Mouse (Mus musculus): ENCODE data around the gene Gm28308. TPM values are rescaled to one million over a fixed set of nuclear protein-coding genes. Genes with fewer than 3 reads are reported as not detected.

Gene Gm28308
- polyA plus RNA-seq, 1 experiment from 2014 or later, result not detected

DNA sequence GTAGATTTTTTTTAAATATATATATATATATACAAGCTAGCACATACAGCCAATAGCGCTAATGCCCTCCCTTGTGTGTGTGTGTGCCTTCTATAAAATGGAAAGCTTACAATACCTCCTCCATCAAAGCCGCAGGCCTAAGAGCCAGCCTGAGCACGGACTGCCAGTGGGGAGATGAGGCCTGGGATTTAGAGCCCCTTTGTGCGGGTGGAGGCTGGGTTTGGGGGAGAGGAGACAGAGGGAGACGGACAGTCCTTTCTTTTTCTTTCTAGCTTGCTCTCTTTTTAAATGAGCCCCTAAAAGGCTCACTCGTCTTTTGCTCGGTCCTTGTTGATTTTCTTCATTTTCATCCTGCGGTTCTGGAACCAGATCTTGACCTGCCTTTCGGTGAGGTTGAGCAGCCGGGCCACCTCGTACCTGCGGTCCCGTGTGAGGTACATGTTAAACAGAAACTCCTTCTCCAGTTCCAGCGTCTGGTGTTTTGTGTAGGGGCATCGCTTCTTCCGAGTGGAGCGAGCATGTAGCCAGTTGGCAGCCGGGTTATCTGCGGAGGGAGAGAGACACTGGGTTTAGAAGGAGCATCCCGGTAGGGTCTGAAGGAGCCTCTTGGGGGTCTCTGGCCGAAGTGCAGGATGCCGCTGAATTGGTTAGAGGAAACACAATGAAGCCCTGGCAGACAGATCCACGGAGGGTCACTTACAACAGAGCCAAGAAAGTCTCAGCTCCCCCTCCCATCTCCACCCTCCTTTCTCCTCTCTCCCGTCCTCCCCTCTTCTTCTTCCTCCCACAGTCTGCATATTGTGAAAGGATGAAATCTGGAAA is 11.0 kb upstream of the Gm28308 start:
- peak overlapping the region; percentile 96 for H3K4me2 ChIP-seq (ENCODE audit: low read length)
- H3K9me3 ChIP-seq (ENCODE audit: control insufficient read depth, low read length), result no peaks in the 10 kb centered on the region
- peak overlapping the region; percentile 57 for H3K9ac ChIP-seq (ENCODE audit: low read length)
- H3K27ac ChIP-seq (ENCODE audit: low read depth), result peak overlapping the region; percentile 40; the same call in 1 of the 2 replicates
- H3K4me3 ChIP-seq (ENCODE audit: low read depth, low read length), result peak overlapping the region; percentile 59
- H3K36me3 ChIP-seq (ENCODE audit: control insufficient read depth, insufficient read depth, low read length), result no peaks in the 10 kb centered on the region
- ATAC-seq (replicated peaks; ENCODE audit: low FRiP score, low TSS enrichment, low read depth), result no peak
- peak; percentile 74 for DNase-seq (ENCODE audit: low spot score)
- WGBS, result 13% methylated on average over 23 of the region's 24 CpGs
- H3K27me3 ChIP-seq (replicated peaks; ENCODE audit: control insufficient read depth, insufficient read depth, low read length), result peaks cover 98% of the 10 kb centered on the region
- peaks cover 8% of the 10 kb centered on the region; the same call in 1 of the 2 replicates for H3K4me1 ChIP-seq (replicated peaks; ENCODE audit: control insufficient read depth, insufficient read depth, low read length)

DNA sequence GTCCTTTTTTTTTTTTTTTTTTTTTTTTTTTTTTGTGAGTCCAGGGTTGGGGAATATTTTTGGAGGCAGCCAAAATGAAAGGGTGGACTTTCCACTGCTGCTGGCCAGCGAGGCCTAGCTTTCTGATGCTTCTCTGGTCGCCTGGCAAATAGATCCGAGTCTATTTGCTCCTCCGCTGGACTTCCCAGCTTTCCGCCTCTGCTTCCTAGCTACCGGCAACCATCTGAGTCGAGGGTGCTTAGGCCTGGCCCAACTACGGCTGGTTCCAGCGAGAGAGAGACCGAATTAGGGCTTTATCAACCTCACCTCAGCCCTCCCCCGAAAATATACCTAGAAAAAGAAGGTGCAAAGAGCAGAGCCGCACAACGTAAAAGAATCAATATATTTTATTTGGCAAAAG is 9.6 kb upstream of the Gm28308 start:
- no peak for DNase-seq (ENCODE audit: low spot score)
- peak overlapping the region; percentile 59 for H3K4me3 ChIP-seq (ENCODE audit: low read depth, low read length)
- no peaks in the 10 kb centered on the region for H3K9me3 ChIP-seq (ENCODE audit: control insufficient read depth, low read length)
- no peak for ATAC-seq (replicated peaks; ENCODE audit: low FRiP score, low TSS enrichment, low read depth)
- peaks cover 10% of the 10 kb centered on the region; the same call in 1 of the 2 replicates for H3K4me1 ChIP-seq (replicated peaks; ENCODE audit: control insufficient read depth, insufficient read depth, low read length)
- peak overlapping the region; percentile 96 for H3K4me2 ChIP-seq (ENCODE audit: low read length)
- H3K27me3 ChIP-seq (replicated peaks; ENCODE audit: control insufficient read depth, insufficient read depth, low read length), result peaks cover 98% of the 10 kb centered on the region
- H3K27ac ChIP-seq (ENCODE audit: low read depth), result peak overlapping the region; percentile 84; the same call in 1 of the 2 replicates
- H3K36me3 ChIP-seq (ENCODE audit: control insufficient read depth, insufficient read depth, low read length), result no peaks in the 10 kb centered on the region
- 32% methylated on average over 13 of the region's 13 CpGs for WGBS
- peak overlapping the region; percentile 57; the same call in 1 of the 2 replicates for H3K9ac ChIP-seq (ENCODE audit: low read length)

- Histone ChIP-seq H3K27me3 (replicated peaks; ENCODE audit: control insufficient read depth, insufficient read depth, low read length) (peaks cover 96% of the 10 kb centered on the region), H3K9me3 (ENCODE audit: control insufficient read depth, low read length) (no peaks in the 10 kb centered on the region), H3K27ac (ENCODE audit: low read depth) (peak overlapping the region; percentile 84), H3K9ac (ENCODE audit: low read length) (peak overlapping the region; percentile 36; the same call in 1 of the 2 replicates), H3K36me3 (ENCODE audit: control insufficient read depth, insufficient read depth, low read length) (no peaks in the 10 kb centered on the region), H3K4me1 (replicated peaks; ENCODE audit: control insufficient read depth, insufficient read depth, low read length) (peaks cover 15% of the 10 kb centered on the region; the same call in 1 of the 2 replicates), H3K4me3 (ENCODE audit: low read depth, low read length) (peak overlapping the region; percentile 59), H3K4me2 (ENCODE audit: low read length) (peak overlapping the region; percentile 96)
- 11% methylated on average over 21 of the region's 21 CpGs for WGBS
- ATAC-seq (replicated peaks; ENCODE audit: low FRiP score, low TSS enrichment, low read depth) (0 out of 2 replicates have a peak, but pooled peaks have one; percentile 10), DNase-seq (ENCODE audit: low spot score) (no peak)
Observed at GRCm38 (mm10) chr6:52221993-52222685, 9.0 kb upstream of the Gm28308 start.

DNA sequence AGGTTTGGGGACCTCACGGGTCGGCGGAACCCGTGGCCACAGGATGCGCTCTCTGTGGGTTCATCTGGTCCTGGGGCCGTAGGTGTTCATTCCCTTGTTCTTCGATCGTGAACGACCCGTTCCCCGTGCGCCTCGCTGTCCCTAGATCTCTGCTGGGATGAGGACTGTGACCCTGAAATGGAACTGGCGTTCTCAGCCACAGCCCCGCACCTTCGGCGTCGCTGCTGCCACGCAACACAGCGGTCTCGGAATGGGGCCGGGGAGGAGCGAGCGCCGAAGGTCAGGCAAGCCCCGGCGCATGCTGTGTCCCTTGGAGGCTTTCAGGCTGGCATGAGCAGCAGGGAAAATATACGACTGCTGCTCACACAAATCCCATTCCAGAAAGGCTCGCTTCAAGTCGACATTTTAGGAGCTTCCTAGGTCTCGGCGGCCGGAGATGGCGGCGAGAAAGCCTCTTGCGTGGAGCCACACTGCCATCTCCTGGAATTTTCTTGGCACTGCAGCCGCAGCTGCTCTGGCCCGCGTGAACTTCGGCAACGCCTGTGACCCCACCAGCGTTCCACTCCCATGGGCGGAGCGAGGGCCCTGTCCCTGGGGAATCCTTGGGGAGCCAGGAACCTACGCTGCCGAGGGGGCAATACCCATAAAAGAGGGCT is 8.3 kb upstream of the Gm28308 start, which contains the start of gene Hoxa7:
Hoxa7 (minus strand) TSS at position 518 of the 656 bp plus-strand sequence.
- peak within 1 kb of the TSS; percentile 84 for H3K27ac ChIP-seq (ENCODE audit: low read depth)
- WGBS, result 2% methylated on average over 46 of the region's 46 CpGs
- DNase-seq (ENCODE audit: low spot score), result peak; percentile 98
- H3K36me3 ChIP-seq (ENCODE audit: control insufficient read depth, insufficient read depth, low read length), result no peaks in the 10 kb centered on the region
- peaks cover 15% of the 10 kb centered on the region; the same call in 1 of the 2 replicates for H3K4me1 ChIP-seq (replicated peaks; ENCODE audit: control insufficient read depth, insufficient read depth, low read length)
- peaks cover 95% of the 10 kb centered on the region for H3K27me3 ChIP-seq (replicated peaks; ENCODE audit: control insufficient read depth, insufficient read depth, low read length)
- ATAC-seq (replicated peaks; ENCODE audit: low FRiP score, low TSS enrichment, low read depth), result peak; percentile 45
- peak within 1 kb of the TSS; percentile 64 for H3K9ac ChIP-seq (ENCODE audit: low read length)
- peak within 1 kb of the TSS; percentile 96 for H3K4me2 ChIP-seq (ENCODE audit: low read length)
- H3K4me3 ChIP-seq (ENCODE audit: low read depth, low read length), result peak within 1 kb of the TSS; percentile 59
- H3K9me3 ChIP-seq (ENCODE audit: control insufficient read depth, low read length), result no peaks in the 10 kb centered on the region

DNA sequence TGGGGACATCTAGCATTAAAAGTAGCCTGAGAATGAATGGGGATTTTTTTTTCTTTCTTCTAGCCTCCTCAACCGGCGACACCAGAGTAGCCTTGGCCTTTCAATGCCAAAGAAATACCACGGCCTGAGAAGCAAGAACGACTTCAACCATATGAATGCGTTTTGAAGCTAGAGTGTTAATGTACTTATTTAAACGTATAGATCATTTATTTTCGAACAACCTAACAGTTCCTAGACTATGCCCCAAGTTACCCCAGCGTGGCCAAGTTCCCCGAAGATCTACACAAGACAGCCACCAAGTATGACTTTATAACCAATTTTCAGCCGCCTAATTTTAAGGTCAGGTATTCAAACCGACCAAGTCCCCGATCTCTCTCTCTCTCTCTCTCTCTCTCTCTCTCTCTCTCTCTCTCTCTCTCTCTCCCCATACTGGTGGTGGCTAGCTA is 7.7 kb upstream of the Gm28308 start:
- peak overlapping the region; percentile 59 for H3K4me3 ChIP-seq (ENCODE audit: low read depth, low read length)
- H3K27me3 ChIP-seq (replicated peaks; ENCODE audit: control insufficient read depth, insufficient read depth, low read length), result peaks cover 95% of the 10 kb centered on the region
- H3K4me1 ChIP-seq (replicated peaks; ENCODE audit: control insufficient read depth, insufficient read depth, low read length), result peaks cover 19% of the 10 kb centered on the region; the same call in 1 of the 2 replicates
- no peaks in the 10 kb centered on the region for H3K9me3 ChIP-seq (ENCODE audit: control insufficient read depth, low read length)
- no peak for ATAC-seq (replicated peaks; ENCODE audit: low FRiP score, low TSS enrichment, low read depth)
- DNase-seq (ENCODE audit: low spot score), result no peak
- peak overlapping the region; percentile 64 for H3K9ac ChIP-seq (ENCODE audit: low read length)
- peak overlapping the region; percentile 84; the same call in 1 of the 2 replicates for H3K27ac ChIP-seq (ENCODE audit: low read depth)
- peak overlapping the region; percentile 96 for H3K4me2 ChIP-seq (ENCODE audit: low read length)
- H3K36me3 ChIP-seq (ENCODE audit: control insufficient read depth, insufficient read depth, low read length), result no peaks in the 10 kb centered on the region
- 16% methylated on average over 12 of the region's 12 CpGs for WGBS

- DNase-seq (ENCODE audit: low spot score), result peak; percentile 85
- H3K36me3 ChIP-seq (ENCODE audit: control insufficient read depth, insufficient read depth, low read length), result no peaks in the 10 kb centered on the region
- H3K9me3 ChIP-seq (ENCODE audit: control insufficient read depth, low read length), result no peaks in the 10 kb centered on the region
- WGBS, result 37% methylated on average over 32 of the region's 32 CpGs
- peak overlapping the region; percentile 59 for H3K4me3 ChIP-seq (ENCODE audit: low read depth, low read length)
- peak overlapping the region; percentile 96 for H3K4me2 ChIP-seq (ENCODE audit: low read length)
- peaks cover 23% of the 10 kb centered on the region; the same call in 1 of the 2 replicates for H3K4me1 ChIP-seq (replicated peaks; ENCODE audit: control insufficient read depth, insufficient read depth, low read length)
- H3K27me3 ChIP-seq (replicated peaks; ENCODE audit: control insufficient read depth, insufficient read depth, low read length), result peaks cover 95% of the 10 kb centered on the region
- peak overlapping the region; percentile 84; the same call in 1 of the 2 replicates for H3K27ac ChIP-seq (ENCODE audit: low read depth)
- ATAC-seq (replicated peaks; ENCODE audit: low FRiP score, low TSS enrichment, low read depth), result no peak
- peak overlapping the region; percentile 64; the same call in 1 of the 2 replicates for H3K9ac ChIP-seq (ENCODE audit: low read length)
Observed at GRCm38 (mm10) chr6:52220003-52220864, 7.1 kb upstream of the Gm28308 start.

GRCm38 (mm10) chr6:52219234-52219942 is 6.2 kb upstream of the Gm28308 start:
- H3K4me1 ChIP-seq (replicated peaks; ENCODE audit: control insufficient read depth, insufficient read depth, low read length), result peaks cover 23% of the 10 kb centered on the region; the same call in 1 of the 2 replicates
- 54% methylated on average over 9 of the region's 9 CpGs for WGBS
- H3K4me2 ChIP-seq (ENCODE audit: low read length), result peak overlapping the region; percentile 96
- H3K36me3 ChIP-seq (ENCODE audit: control insufficient read depth, insufficient read depth, low read length), result no peaks in the 10 kb centered on the region
- ATAC-seq (replicated peaks; ENCODE audit: low FRiP score, low TSS enrichment, low read depth) (no peak), DNase-seq (ENCODE audit: low spot score) (no peak)
- H3K27me3 ChIP-seq (replicated peaks; ENCODE audit: control insufficient read depth, insufficient read depth, low read length), result peaks cover 95% of the 10 kb centered on the region
- H3K27ac ChIP-seq (ENCODE audit: low read depth), result no peak overlapping the region
- H3K9ac ChIP-seq (ENCODE audit: low read length), result no peak overlapping the region
- no peaks in the 10 kb centered on the region for H3K9me3 ChIP-seq (ENCODE audit: control insufficient read depth, low read length)
- H3K4me3 ChIP-seq (ENCODE audit: low read depth, low read length), result no peak overlapping the region

All from intestine, embryonic 14.5 days (tissue).